Mouse (Mus musculus): ENCODE results near the gene Dnah10.

Dnah10 gene

GRCm38 (mm10) chr5:124868981-124869380 is 144.1 kb downstream of the Dnah10 start:
- DNase-seq (ENCODE audit: low spot score): peak; percentile 65

DNA sequence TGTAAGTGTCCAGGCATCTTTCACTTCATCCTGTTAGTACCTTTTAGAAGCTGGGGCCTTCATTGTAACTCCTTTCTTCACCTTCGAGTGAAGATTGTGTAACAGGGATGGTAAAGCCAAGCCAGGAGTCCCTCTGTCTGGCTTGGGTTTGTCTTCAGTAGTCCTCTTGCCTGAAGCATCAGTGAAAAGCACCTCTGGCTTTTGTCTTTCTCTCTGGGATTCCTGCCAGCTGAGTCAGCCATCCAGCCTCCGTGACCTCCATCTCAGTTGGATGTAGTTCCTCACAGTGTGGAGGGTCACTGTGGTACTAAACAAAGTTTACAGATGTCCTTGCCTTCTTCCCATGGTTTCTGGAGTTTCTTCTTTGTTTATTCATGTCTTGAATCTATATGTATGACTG is 147.1 kb downstream of the Dnah10 start:
- no peak for DNase-seq (ENCODE audit: low spot score)

DNA sequence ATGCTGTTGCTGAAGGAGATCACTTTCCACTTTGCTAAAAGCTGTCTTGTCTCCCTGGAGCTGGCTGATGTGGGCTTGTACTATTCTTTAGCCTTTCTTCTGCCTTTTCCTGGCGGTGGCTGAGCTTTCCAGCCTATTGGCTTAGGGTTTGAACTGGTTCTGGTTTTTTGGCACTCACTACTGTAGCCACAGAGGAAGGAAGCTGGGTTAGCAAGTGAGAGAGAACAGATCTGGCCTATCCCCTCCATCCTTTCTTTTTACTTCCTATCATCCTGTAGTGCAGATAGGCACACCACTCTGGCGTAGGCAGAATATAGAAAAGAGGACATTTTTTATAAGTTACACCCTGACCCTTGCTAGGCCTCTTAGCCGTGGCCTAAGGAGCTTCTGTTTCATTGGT is 148.2 kb downstream of the Dnah10 start:
- DNase-seq (ENCODE audit: low spot score): peak; percentile 31

- DNase-seq (ENCODE audit: low spot score): no peak
Measured at GRCm38 (mm10) chr5:124873890-124874601, 149.2 kb downstream of the Dnah10 start.

GRCm38 (mm10) chr5:124879251-124879650 is 154.4 kb downstream of the Dnah10 start:
- no peak for DNase-seq (ENCODE audit: low spot score)

DNA sequence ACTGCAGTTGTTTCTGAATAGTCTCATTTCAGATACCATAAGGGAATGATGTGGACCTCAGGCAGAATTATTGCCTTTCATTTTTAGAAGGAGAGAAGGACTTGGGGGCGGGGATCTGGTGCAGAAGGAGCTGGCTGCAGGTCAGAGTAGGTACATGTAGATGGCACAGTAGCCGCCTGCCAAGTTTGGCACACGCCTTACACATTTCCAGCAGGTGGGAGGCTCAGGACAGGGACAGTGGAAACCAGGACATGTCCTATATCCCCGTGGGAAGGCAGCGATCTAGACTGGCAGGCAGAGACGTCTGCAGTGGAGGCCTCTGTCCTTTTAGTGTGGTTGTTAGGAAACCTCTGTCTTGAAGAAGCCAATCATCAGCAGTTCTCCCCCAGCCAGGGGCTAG is 154.9 kb downstream of the Dnah10 start:
- no peak for DNase-seq (ENCODE audit: low spot score)

- no peak for DNase-seq (ENCODE audit: low spot score)
Measured at GRCm38 (mm10) chr5:124883877-124884276, 159.0 kb downstream of the Dnah10 start.
